Mouse (Mus musculus): Measurements from ENCODE around the gene Ppp1r18.
"Not testable (repeated sequence)": the region's sequence is repeated elsewhere in the genome, so short reads cannot be mapped to it uniquely, and the experiment has no call there.

Gene Ppp1r18

GRCm38 (mm10) chr17:35836991-35837422 lies 28.4 kb upstream of the Ppp1r18 start:
- DNase-seq (ENCODE audit: low spot score) = peak; percentile 82

GRCm38 (mm10) chr17:35837487-35837886 lies 27.9 kb upstream of the Ppp1r18 start:
- DNase-seq (ENCODE audit: low spot score) = peak; percentile 63

- DNase-seq (ENCODE audit: low spot score) = peak; percentile 97
These were observed 27.3 kb upstream of the Ppp1r18 start, which contains the start of gene Tubb5 for GRCm38 (mm10) chr17:35838122-35838544. Gene Tubb5 (minus strand): TSS chr17:35838306.

- DNase-seq (ENCODE audit: low spot score) = peak; percentile 37
These were observed 26.8 kb upstream of the Ppp1r18 start for GRCm38 (mm10) chr17:35838570-35838969.

- not testable (repeated sequence) for DNase-seq (ENCODE audit: low spot score)
These were observed 26.4 kb upstream of the Ppp1r18 start for GRCm38 (mm10) chr17:35839002-35839401.

- DNase-seq (ENCODE audit: low spot score) = no peak
These were observed 24.8 kb upstream of the Ppp1r18 start for GRCm38 (mm10) chr17:35840561-35840960.

- peak; percentile 100 for DNase-seq (ENCODE audit: low spot score)
These were observed 24.1 kb upstream of the Ppp1r18 start, which contains the start of gene Mdc1 for GRCm38 (mm10) chr17:35841076-35841950. Gene Mdc1 (plus strand): TSS chr17:35841515.

GRCm38 (mm10) chr17:35842006-35842405 lies 23.4 kb upstream of the Ppp1r18 start:
- DNase-seq (ENCODE audit: low spot score) = no peak

GRCm38 (mm10) chr17:35843514-35843913 lies 21.9 kb upstream of the Ppp1r18 start:
- no peak for DNase-seq (ENCODE audit: low spot score)

- peak; percentile 92 for DNase-seq (ENCODE audit: low spot score)
These were observed 17.3 kb upstream of the Ppp1r18 start for GRCm38 (mm10) chr17:35848112-35848511.

- no peak for DNase-seq (ENCODE audit: low spot score)
These were observed 14.4 kb upstream of the Ppp1r18 start for GRCm38 (mm10) chr17:35850974-35851373.

- DNase-seq (ENCODE audit: low spot score) = no peak
These were observed 6.0 kb upstream of the Ppp1r18 start for GRCm38 (mm10) chr17:35859371-35859770.

- no peak for DNase-seq (ENCODE audit: low spot score)
These were observed 5.6 kb upstream of the Ppp1r18 start for GRCm38 (mm10) chr17:35859835-35860234.

- DNase-seq (ENCODE audit: low spot score) = no peak
These were observed 4.6 kb upstream of the Ppp1r18 start for GRCm38 (mm10) chr17:35860831-35861197.

GRCm38 (mm10) chr17:35861198-35861857 lies 4.1 kb upstream of the Ppp1r18 start, which contains the start of gene Nrm:
Gene Nrm (plus strand): TSS chr17:35861318.
- DNase-seq (ENCODE audit: low spot score) = peak; percentile 92

GRCm38 (mm10) chr17:35864832-35865353 lies 500 bp upstream of the Ppp1r18 start:
- no peak for DNase-seq (ENCODE audit: low spot score)

- DNase-seq (ENCODE audit: low spot score) = peak; percentile 77
These were observed 963 bp downstream of the Ppp1r18 start for GRCm38 (mm10) chr17:35866281-35866831.

GRCm38 (mm10) chr17:35866911-35867890 lies 1.8 kb downstream of the Ppp1r18 start:
- peak; percentile 66 for DNase-seq (ENCODE audit: low spot score)

- DNase-seq (ENCODE audit: low spot score) = no peak
These were observed 2.9 kb downstream of the Ppp1r18 start for GRCm38 (mm10) chr17:35868165-35868820.

GRCm38 (mm10) chr17:35868961-35869345 lies 3.6 kb downstream of the Ppp1r18 start:
- no peak for DNase-seq (ENCODE audit: low spot score)
